Mouse (Mus musculus) lung, postnatal 4 days (tissue): ENCODE results near the gene Mrps6.

Source experiments
- DNase-seq, 2 experiments: peaks; one replicate each; pipeline ENCODE4 v3.0.0; 2021

The Mrps6 gene

DNA sequence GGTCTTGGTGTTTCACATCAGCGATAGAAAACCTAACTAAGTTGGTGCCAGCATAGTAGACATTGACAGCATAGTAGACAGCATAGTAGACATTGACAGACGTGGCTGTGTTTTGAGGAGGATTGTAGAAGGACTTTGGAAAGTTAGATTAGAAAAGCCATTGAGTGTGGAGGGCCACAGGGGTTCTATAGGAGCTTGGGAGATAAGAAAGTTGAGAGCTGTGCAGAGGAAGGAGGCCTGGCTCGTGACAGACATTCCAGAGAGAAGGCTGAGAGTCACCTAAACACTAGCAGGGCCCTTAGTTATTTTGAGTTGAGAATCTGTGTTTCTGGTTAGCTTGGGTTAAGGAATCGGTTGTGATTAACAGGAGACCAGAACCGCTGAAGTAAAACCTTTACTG, 69.6 kb downstream of the Mrps6 start:
- DNase-seq: no peak

- peak in 1 of 2 experiments; percentile 9 for DNase-seq
Measured at GRCm38 (mm10) chr16:92129843-92130242, 71.8 kb downstream of the Mrps6 start.

GRCm38 (mm10) chr16:92132511-92132910, 74.4 kb downstream of the Mrps6 start:
- no peak for DNase-seq

- DNase-seq: no peak
Measured at GRCm38 (mm10) chr16:92134148-92134764, 76.2 kb downstream of the Mrps6 start.

- no peak for DNase-seq
Measured at GRCm38 (mm10) chr16:92136275-92136674, 78.2 kb downstream of the Mrps6 start.

GRCm38 (mm10) chr16:92139386-92140261, 81.6 kb downstream of the Mrps6 start:
- DNase-seq: no peak

DNA sequence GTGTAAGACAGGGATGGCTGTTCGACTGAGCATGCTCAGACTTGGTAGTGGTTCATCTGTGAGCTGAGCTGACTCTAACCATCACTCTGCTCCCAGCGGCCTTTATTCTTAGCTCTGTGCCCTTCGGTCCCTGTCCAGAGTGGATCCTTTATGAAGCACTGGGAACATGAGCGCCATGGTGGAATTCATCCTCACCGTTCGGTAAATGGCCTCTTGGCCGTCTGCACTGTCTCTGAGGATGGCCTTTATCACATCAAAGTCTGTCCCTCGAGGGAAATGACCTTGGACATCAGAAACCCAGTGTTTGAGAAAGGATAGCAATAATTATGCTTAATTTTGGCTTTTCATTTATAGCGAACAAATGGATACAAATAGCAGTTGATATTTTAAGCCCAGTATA, 82.3 kb downstream of the Mrps6 start:
- DNase-seq: no peak

DNA sequence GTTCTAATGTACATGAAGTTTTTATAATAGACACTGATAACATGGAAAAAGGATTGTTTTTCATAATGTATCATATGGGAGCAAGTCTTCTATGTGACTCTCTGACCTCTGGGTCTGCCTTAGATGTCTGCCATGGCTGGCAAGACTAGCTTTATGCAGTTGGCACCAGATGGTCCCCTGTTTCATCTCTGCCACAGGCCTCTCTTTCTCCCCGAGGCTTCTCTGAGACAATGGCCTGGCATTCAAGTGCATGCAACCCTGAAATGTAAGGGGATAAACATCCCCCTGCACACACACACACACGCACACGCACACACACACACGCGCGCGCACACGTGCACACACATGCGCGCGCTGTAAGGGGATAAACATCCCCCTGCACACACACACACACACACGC, 83.0 kb downstream of the Mrps6 start:
- DNase-seq: no peak

DNA sequence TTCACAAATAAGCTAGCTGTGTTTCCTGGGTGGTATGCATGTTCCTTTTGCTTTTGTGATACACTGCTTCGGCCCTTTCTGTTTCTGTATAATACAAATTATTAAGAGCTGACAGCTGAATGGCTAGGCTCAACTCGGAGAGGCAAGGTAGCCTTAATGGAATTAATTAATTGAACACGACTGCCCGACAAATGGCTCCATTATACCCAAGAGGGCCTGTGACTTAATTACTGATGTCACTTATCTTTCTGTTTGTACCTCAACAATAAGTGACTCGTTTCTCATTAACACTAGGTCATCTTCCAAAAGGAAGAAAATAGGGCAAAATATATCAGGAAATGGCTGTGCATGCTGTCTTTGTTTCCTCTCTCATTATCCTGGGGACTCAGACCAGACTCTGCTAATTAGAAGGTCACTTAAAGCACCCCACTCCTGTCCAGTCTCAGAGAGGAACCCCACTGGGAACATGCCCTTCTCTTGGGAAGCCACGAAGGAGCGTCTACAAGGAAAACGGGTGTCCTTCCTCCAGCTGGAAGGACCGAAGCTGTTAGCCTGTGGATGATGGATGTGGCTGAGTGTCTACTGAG, 84.4 kb downstream of the Mrps6 start:
- no peak for DNase-seq

GRCm38 (mm10) chr16:92147631-92148366, 89.7 kb downstream of the Mrps6 start:
- DNase-seq: no peak

GRCm38 (mm10) chr16:92148367-92148728, 90.3 kb downstream of the Mrps6 start:
- no peak for DNase-seq

- no peak for DNase-seq
Measured at GRCm38 (mm10) chr16:92150975-92151374, 92.9 kb downstream of the Mrps6 start.

DNA sequence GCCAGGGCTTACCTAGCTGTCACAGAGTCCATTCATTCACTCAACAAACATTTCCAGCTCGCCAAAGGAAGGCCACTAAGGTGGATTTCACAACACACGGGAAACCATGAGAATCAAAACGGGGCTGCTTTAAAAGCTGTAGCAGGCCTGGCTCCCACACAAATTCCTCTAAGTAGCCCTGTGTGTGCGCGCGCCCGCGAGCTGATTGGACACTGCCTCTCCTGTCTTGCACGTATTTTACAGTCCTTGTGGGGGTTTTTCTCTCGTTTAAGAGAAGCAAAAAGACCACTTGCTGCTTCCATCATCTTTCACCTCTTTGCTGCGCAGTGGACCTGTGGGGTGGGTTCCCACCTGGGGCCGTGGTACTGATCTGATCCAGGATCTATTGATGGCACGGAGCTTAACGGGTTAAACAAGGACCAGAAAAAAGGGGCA, 100.0 kb downstream of the Mrps6 start:
- DNase-seq: peak; percentile 36 to 59

- DNase-seq: peak; percentile 73 to 85
Measured at GRCm38 (mm10) chr16:92158461-92159091, 100.5 kb downstream of the Mrps6 start.

GRCm38 (mm10) chr16:92159114-92159513, 101.0 kb downstream of the Mrps6 start:
- peak in 1 of 2 experiments; percentile 30 for DNase-seq
